Mouse (Mus musculus) forebrain, embryonic 11.5 days (tissue): ENCODE measurements at regions not wholly inside any gene's neighbourhood (a gene's known extent, or its start where the extent isn't known, plus 50 kb on each side); places are given as distances from the start of the nearest gene placed in this dataset.

Source experiments
- ATAC-seq: fragments of 200-750 bp; cut with Nextera tagmentation; replicated peaks from 2 replicates; pipeline ENCODE4 v1.8.0; 2017; ENCODE audit warnings: moderate TSS enrichment; ENCODE audit not compliant: low FRiP score
- DNase-seq: peaks from one replicate; pipeline ENCODE4 v3.0.0-alpha.2; 2017; ENCODE audit warnings: low spot score
- H3K27ac ChIP-seq: fragments of 300-500 bp; sonication (generic); 2 replicates; pipeline ENCODE4 v1.5.1; 2014; ENCODE audit warnings: low read depth, low read length
- H3K27me3 ChIP-seq: fragments of 300-500 bp; sonication (generic); 2 replicates; pipeline ENCODE4 v1.6.1; 2014; ENCODE audit warnings: mild to moderate bottlenecking, low read length, mixed read lengths; ENCODE audit not compliant: control insufficient read depth, insufficient read depth
- H3K36me3 ChIP-seq: fragments of 300-500 bp; sonication (generic); 2 replicates; pipeline ENCODE4 v1.6.1; 2014; ENCODE audit warnings: mild to moderate bottlenecking, low read length, moderate library complexity, mixed read lengths; ENCODE audit not compliant: control insufficient read depth, insufficient read depth
- H3K4me1 ChIP-seq: fragments of 300-500 bp; sonication (generic); replicated peaks from 2 replicates; pipeline ENCODE4 v1.6.1; 2014; ENCODE audit warnings: low read length, mixed read lengths; ENCODE audit not compliant: control insufficient read depth, insufficient read depth
- H3K4me2 ChIP-seq: fragments of 300-500 bp; sonication (generic); 2 replicates; pipeline ENCODE4 v1.6.1; 2014; ENCODE audit warnings: low read depth, mild to moderate bottlenecking, low read length, moderate library complexity, mixed read lengths; ENCODE audit not compliant: severe bottlenecking
- H3K4me3 ChIP-seq: fragments of 300-500 bp; sonication (generic); 2 replicates; pipeline ENCODE4 v1.5.1; 2014; ENCODE audit warnings: low read depth, low read length
- H3K9ac ChIP-seq: fragments of 300-500 bp; sonication (generic); 2 replicates; pipeline ENCODE4 v1.6.1; 2014; ENCODE audit warnings: low read length
- H3K9me3 ChIP-seq: fragments of 300-500 bp; sonication (generic); 2 replicates; pipeline ENCODE4 v1.6.1; 2016; ENCODE audit warnings: low read length, mixed read lengths; ENCODE audit not compliant: control insufficient read depth
- WGBS: fragments of 180-500 bp; shearing (Covaris S2); extraction: QIAGEN DNeasy Blood & Tissue Kit; methylation state at CpG from one replicate; pipeline ENCODE4 v1.1.7; 2014; 5-methylcytosine and 5-hydroxymethylcytosine counted together

- no peak overlapping the region for H3K27ac ChIP-seq
- DNase-seq, result no peak
- no peaks in the 10 kb centered on the region for H3K36me3 ChIP-seq
- 77% methylated on average over 2 of the region's 2 CpGs for WGBS
- no peak overlapping the region for H3K9ac ChIP-seq
- no peaks in the 10 kb centered on the region for H3K4me1 ChIP-seq
- no peak overlapping the region for H3K4me3 ChIP-seq
- H3K9me3 ChIP-seq, result no peaks in the 10 kb centered on the region
- H3K4me2 ChIP-seq, result no peak overlapping the region
- ATAC-seq, result no peak
- no peaks in the 10 kb centered on the region for H3K27me3 ChIP-seq
These were observed 172.5 kb downstream of the Rchy1 start for GRCm38 (mm10) chr5:91790412-91790811.

- Histone ChIP-seq H3K36me3 (no peaks in the 10 kb centered on the region), H3K4me1 (no peaks in the 10 kb centered on the region), H3K27ac (no peak overlapping the region), H3K4me3 (no peak overlapping the region), H3K4me2 (no peak overlapping the region), H3K9me3 (no peaks in the 10 kb centered on the region), H3K9ac (no peak overlapping the region), H3K27me3 (no peaks in the 10 kb centered on the region)
- ATAC-seq, result no peak
- WGBS, result 90% methylated on average over 8 of the region's 8 CpGs
- no peak for DNase-seq
These were observed 178.9 kb downstream of the Rchy1 start for GRCm38 (mm10) chr5:91783966-91784365.

GRCm38 (mm10) chr5:91776971-91777370 is 185.9 kb downstream of the Rchy1 start:
- no peaks in the 10 kb centered on the region for H3K4me1 ChIP-seq
- H3K9me3 ChIP-seq, result no peaks in the 10 kb centered on the region
- no peak overlapping the region for H3K27ac ChIP-seq
- no peaks in the 10 kb centered on the region for H3K36me3 ChIP-seq
- H3K4me3 ChIP-seq, result no peak overlapping the region
- DNase-seq, result no peak
- peak; percentile 55; the same call in 1 of the 2 replicates for ATAC-seq
- no peak overlapping the region for H3K9ac ChIP-seq
- H3K4me2 ChIP-seq, result no peak overlapping the region
- no peaks in the 10 kb centered on the region for H3K27me3 ChIP-seq

- 79% methylated on average over 3 of the region's 3 CpGs for WGBS
- Histone ChIP-seq H3K27me3 (no peaks in the 10 kb centered on the region), H3K9me3 (no peaks in the 10 kb centered on the region), H3K4me1 (no peaks in the 10 kb centered on the region), H3K4me2 (no peak overlapping the region), H3K4me3 (no peak overlapping the region), H3K9ac (no peak overlapping the region), H3K36me3 (no peaks in the 10 kb centered on the region), H3K27ac (no peak overlapping the region)
- DNase-seq, result no peak
- no peak for ATAC-seq
These were observed 188.8 kb downstream of the Rchy1 start for GRCm38 (mm10) chr5:91774065-91774464.

GRCm38 (mm10) chr5:91767886-91768285 is 195.0 kb downstream of the Rchy1 start:
- no peak overlapping the region for H3K9ac ChIP-seq
- H3K27ac ChIP-seq, result no peak overlapping the region
- H3K27me3 ChIP-seq, result no peaks in the 10 kb centered on the region
- H3K4me1 ChIP-seq, result peaks cover 10% of the 10 kb centered on the region; the same call in 1 of the 2 replicates
- H3K9me3 ChIP-seq, result no peaks in the 10 kb centered on the region
- no peak for DNase-seq
- no peak overlapping the region for H3K4me3 ChIP-seq
- H3K4me2 ChIP-seq, result no peak overlapping the region
- H3K36me3 ChIP-seq, result no peaks in the 10 kb centered on the region
- no peak for ATAC-seq
- 81% methylated on average over 7 of the region's 7 CpGs for WGBS

DNA sequence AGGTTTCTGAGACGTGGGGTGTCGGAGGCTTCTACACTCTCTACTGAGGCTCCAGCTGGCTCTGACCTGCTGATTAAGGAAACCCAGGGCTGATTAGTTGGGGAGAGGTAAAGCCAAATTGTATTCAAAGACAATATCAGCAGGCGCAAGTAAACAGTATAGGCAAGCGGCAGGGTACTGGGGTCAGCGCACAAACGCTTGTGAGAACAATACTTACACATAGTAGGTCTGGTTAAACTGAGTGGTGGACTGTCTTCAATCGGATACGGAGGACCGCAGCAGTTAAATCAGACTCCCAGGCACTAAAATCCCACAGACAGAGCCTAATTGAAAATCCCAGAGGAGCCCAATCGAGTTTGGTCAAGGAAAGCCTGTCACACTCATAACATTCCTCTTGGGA is 195.8 kb downstream of the Rchy1 start:
- 55% methylated on average over 10 of the region's 10 CpGs for WGBS

GRCm38 (mm10) chr5:91764621-91765020 is 198.2 kb downstream of the Rchy1 start:
- ATAC-seq (peak; percentile 90), DNase-seq (peak; percentile 70)
- Histone ChIP-seq H3K36me3 (no peaks in the 10 kb centered on the region), H3K27ac (no peak overlapping the region), H3K9ac (no peak overlapping the region), H3K4me1 (peaks cover 10% of the 10 kb centered on the region; the same call in 1 of the 2 replicates), H3K27me3 (no peaks in the 10 kb centered on the region), H3K4me2 (no peak overlapping the region), H3K9me3 (no peaks in the 10 kb centered on the region), H3K4me3 (no peak overlapping the region)
- 20% methylated on average over 10 of the region's 10 CpGs for WGBS

More for the DNA sequence above, 195.8 kb downstream of the Rchy1 start:
- no peak for ATAC-seq
- Histone ChIP-seq H3K4me3 (no peak overlapping the region), H3K9ac (no peak overlapping the region), H3K9me3 (no peaks in the 10 kb centered on the region), H3K4me2 (no peak overlapping the region), H3K4me1 (peaks cover 10% of the 10 kb centered on the region; the same call in 1 of the 2 replicates), H3K27me3 (no peaks in the 10 kb centered on the region), H3K36me3 (no peaks in the 10 kb centered on the region), H3K27ac (no peak overlapping the region)
- no peak for DNase-seq

DNA sequence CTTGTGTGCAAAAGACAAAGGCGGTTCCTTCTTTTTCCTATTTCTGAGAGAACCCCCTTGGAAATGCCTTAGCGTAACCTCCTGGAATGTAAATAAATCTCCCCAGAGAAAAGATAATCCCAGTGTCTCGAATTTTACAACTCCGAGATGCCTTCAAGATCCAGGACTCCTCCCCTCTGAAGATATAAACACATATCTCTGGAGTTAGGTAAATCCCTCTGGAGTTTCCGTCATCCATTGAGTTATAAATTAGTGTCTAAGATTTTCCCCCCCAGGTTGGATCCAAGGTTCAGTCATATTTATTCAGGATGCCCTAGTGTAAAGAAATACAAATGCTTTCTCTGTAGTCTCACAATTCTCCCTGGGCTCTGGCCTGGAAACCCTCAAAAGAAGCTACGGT is 200.3 kb downstream of the Rchy1 start:
- Histone ChIP-seq H3K9ac (no peak overlapping the region), H3K9me3 (no peaks in the 10 kb centered on the region), H3K4me2 (no peak overlapping the region), H3K27ac (no peak overlapping the region), H3K4me1 (peaks cover 10% of the 10 kb centered on the region; the same call in 1 of the 2 replicates), H3K4me3 (no peak overlapping the region), H3K27me3 (no peaks in the 10 kb centered on the region), H3K36me3 (no peaks in the 10 kb centered on the region)
- ATAC-seq (no peak), DNase-seq (no peak)
- WGBS, result 78% methylated on average over 6 of the region's 6 CpGs

DNA sequence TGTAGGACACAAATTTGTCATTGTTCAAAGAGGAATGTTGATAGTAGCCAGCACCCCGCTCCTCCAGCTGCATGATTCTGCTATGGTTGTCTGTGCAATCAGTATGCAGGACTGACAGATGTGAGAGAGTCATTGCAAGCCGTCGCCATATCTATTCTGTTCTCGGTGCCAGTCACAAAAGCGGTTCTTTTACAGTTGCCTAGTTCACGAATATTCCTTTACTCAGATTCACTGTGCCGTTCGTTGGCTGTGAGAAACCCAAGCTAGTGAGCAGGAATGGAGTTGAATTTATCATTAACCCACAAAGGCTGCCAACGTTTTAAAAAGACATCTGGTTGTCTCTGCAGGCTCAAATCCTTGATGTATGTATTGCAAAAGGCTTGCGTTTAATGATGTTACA is 206.9 kb downstream of the Rchy1 start:
- H3K4me3 ChIP-seq, result no peak overlapping the region
- H3K9ac ChIP-seq, result no peak overlapping the region
- H3K36me3 ChIP-seq, result no peaks in the 10 kb centered on the region
- H3K4me1 ChIP-seq, result no peaks in the 10 kb centered on the region
- no peak for DNase-seq
- no peaks in the 10 kb centered on the region for H3K9me3 ChIP-seq
- no peak overlapping the region for H3K27ac ChIP-seq
- WGBS, result 88% methylated on average over 10 of the region's 10 CpGs
- no peaks in the 10 kb centered on the region for H3K27me3 ChIP-seq
- no peak overlapping the region for H3K4me2 ChIP-seq
- ATAC-seq, result no peak
